Mouse (Mus musculus) midbrain, embryonic 14.5 days (tissue): Measurements from ENCODE around the gene Mtcl1. TPM values are rescaled to one million over a fixed set of nuclear protein-coding genes. Genes with fewer than 3 reads are reported as not detected.
A peak's percentile ranks its signal among the peaks of the same experiment; 100 is the strongest.

ENCODE experiments used
- ATAC-seq: fragments of 200-750 bp; cut with Nextera tagmentation; 2 replicates; pipeline ENCODE4 v1.8.0; 2017; ENCODE audit warnings: moderate number of reproducible peaks, moderate library complexity; ENCODE audit not compliant: low FRiP score, low TSS enrichment
- DNase-seq: peaks from one replicate; pipeline ENCODE4 v3.0.0-alpha.2; 2015
- H3K27ac ChIP-seq: fragments of 300-500 bp; sonication (generic); replicated peaks from 2 replicates; pipeline ENCODE4 v1.5.1; 2014; ENCODE audit warnings: mild to moderate bottlenecking, low read depth, low read length, moderate library complexity
- H3K27me3 ChIP-seq: fragments of 300-500 bp; sonication (generic); 2 replicates; pipeline ENCODE4 v1.6.1; 2014; ENCODE audit warnings: low read length, control low read depth, mixed read lengths; ENCODE audit not compliant: control insufficient read depth, insufficient read depth
- H3K36me3 ChIP-seq: fragments of 300-500 bp; sonication (generic); 2 replicates; pipeline ENCODE4 v1.6.1; 2014; ENCODE audit warnings: low read length, control low read depth; ENCODE audit not compliant: control insufficient read depth, insufficient read depth
- H3K4me1 ChIP-seq: fragments of 300-500 bp; sonication (generic); 2 replicates; pipeline ENCODE4 v1.6.1; 2014; ENCODE audit warnings: mild to moderate bottlenecking, antibody characterized with exemption, low read length, control low read depth; ENCODE audit not compliant: control insufficient read depth, insufficient read depth
- H3K4me2 ChIP-seq: fragments of 300-500 bp; sonication (generic); 2 replicates; pipeline ENCODE4 v1.6.1; 2014; ENCODE audit warnings: mild to moderate bottlenecking, low read length, moderate library complexity
- H3K4me3 ChIP-seq: fragments of 300-500 bp; sonication (generic); replicated peaks from 2 replicates; pipeline ENCODE4 v1.5.1; 2014; ENCODE audit warnings: low read depth, low read length
- H3K9ac ChIP-seq: fragments of 300-500 bp; sonication (generic); replicated peaks from 2 replicates; pipeline ENCODE4 v1.6.1; 2014; ENCODE audit warnings: mild to moderate bottlenecking, low read length, moderate library complexity
- H3K9me3 ChIP-seq: fragments of 300-500 bp; sonication (generic); 2 replicates; pipeline ENCODE4 v1.6.1; 2016; ENCODE audit warnings: low read length, control low read depth, mixed read lengths; ENCODE audit not compliant: control insufficient read depth
- whole genome bisulfite sequencing: fragments of 180-500 bp; shearing (Covaris S2); extraction: QIAGEN DNeasy Blood & Tissue Kit; methylation state at CpG from one replicate; pipeline ENCODE4 v1.1.7; 2014; 5-methylcytosine and 5-hydroxymethylcytosine counted together
- polyA plus RNA-seq: library from polyadenylated mRNA; unstranded; fragments of >200 nt; fragmentation: Nextera tagmentation; extraction: Ambion mirVana; gene quantifications from 2 replicates; pipeline ENCODE4 v1.2.1, GENCODE M21; 2014

Mtcl1 gene
- polyA plus RNA-seq, 1 experiment from 2014 or later, result 36.0 TPM

DNA sequence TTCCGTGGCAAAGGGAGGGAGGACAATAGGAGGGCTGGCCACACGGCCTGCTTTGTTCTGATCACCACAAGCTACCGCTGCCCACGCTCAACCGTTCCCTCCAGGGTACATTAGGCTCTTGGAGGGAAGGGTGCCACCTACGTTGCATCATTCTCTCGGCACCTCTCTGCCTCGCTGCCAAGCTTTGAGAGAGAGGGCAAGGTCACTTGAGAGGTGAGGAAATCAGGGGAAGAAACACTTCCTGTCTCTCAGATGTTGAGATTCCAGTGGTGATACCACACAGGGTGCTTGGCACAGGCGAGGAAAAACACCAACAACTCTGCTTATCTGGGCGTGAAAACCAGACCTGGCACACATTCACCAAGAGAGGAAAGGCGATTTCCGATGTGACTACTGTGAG lies 108.8 kb downstream of the Mtcl1 start:
- 83% methylated on average over 12 of the region's 12 CpGs for WGBS
- ATAC-seq (no peak), DNase-seq (no peak)
- Histone ChIP-seq H3K4me2 (no peak overlapping the region), H3K27me3 (no peaks in the 10 kb centered on the region), H3K4me3 (no peak overlapping the region), H3K27ac (no peak overlapping the region), H3K36me3 (peaks cover 64% of the 10 kb centered on the region), H3K9me3 (no peaks in the 10 kb centered on the region), H3K9ac (no peak overlapping the region), H3K4me1 (no peaks in the 10 kb centered on the region)

GRCm38 (mm10) chr17:66337929-66338328 lies 111.6 kb downstream of the Mtcl1 start:
- Histone ChIP-seq H3K27ac (no peak overlapping the region), H3K4me3 (no peak overlapping the region), H3K27me3 (no peaks in the 10 kb centered on the region), H3K9ac (no peak overlapping the region), H3K9me3 (no peaks in the 10 kb centered on the region), H3K36me3 (peaks cover 36% of the 10 kb centered on the region), H3K4me2 (no peak overlapping the region), H3K4me1 (no peaks in the 10 kb centered on the region)
- DNase-seq (no peak), ATAC-seq (no peak)
- 94% methylated on average over 13 of the region's 13 CpGs for WGBS

DNA sequence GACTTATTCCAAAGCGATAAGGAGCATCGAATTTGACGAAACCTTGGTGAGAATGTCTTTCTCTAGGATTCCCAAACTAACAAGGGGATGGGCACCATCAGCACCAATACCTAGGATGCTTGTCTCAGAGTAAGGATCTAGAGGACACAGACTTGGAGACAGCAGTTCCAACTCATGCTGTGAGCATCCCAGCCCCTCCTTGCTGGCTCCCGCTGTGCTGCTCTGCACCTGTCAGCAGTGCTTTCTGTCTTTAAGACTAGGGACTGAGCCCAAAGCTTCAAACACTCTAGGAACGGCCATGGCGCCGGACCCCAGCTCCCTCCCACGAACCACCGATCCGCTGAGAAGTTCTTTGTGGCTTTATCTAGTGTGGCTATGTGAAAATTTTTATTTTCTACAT lies 114.0 kb downstream of the Mtcl1 start:
- DNase-seq, result no peak
- no peak for ATAC-seq
- no peaks in the 10 kb centered on the region for H3K9me3 ChIP-seq
- H3K27ac ChIP-seq, result no peak overlapping the region
- H3K27me3 ChIP-seq, result no peaks in the 10 kb centered on the region
- H3K36me3 ChIP-seq, result peaks cover 23% of the 10 kb centered on the region
- H3K4me2 ChIP-seq, result no peak overlapping the region
- H3K9ac ChIP-seq, result no peak overlapping the region
- no peaks in the 10 kb centered on the region for H3K4me1 ChIP-seq
- WGBS, result 91% methylated on average over 10 of the region's 10 CpGs
- no peak overlapping the region for H3K4me3 ChIP-seq

DNA sequence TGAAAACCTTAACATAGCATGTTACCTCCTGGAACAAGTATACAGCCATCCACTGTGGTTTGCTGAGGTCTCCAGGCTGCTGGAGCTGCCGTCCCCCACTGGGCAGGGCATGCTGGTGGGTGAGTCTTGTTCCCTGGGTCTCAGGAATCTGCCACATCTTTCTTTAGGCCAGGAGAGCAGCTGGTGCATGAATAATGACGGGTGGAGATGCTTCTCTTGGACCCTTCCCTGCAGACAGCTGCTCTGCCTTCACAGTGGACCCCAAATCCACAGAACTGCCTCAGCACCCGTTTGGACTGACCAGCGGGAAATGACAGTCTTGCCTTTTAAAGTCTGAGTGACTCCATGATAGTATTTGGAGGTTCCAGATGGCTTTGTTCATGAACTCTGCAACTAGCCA lies 114.7 kb downstream of the Mtcl1 start:
- no peak overlapping the region for H3K9ac ChIP-seq
- ATAC-seq (no peak), DNase-seq (no peak)
- no peaks in the 10 kb centered on the region for H3K27me3 ChIP-seq
- H3K4me3 ChIP-seq, result no peak overlapping the region
- H3K4me2 ChIP-seq, result no peak overlapping the region
- no peaks in the 10 kb centered on the region for H3K4me1 ChIP-seq
- 52% methylated on average over 4 of the region's 4 CpGs for WGBS
- no peaks in the 10 kb centered on the region for H3K9me3 ChIP-seq
- peaks cover 17% of the 10 kb centered on the region for H3K36me3 ChIP-seq
- H3K27ac ChIP-seq, result no peak overlapping the region

- Histone ChIP-seq H3K36me3 (no peaks in the 10 kb centered on the region), H3K9ac (no peak overlapping the region), H3K4me3 (no peak overlapping the region), H3K4me2 (no peak overlapping the region), H3K27me3 (no peaks in the 10 kb centered on the region), H3K4me1 (0 out of 2 replicates have a peak, but pooled peaks cover 5% of the 10 kb centered on the region), H3K27ac (no peak overlapping the region), H3K9me3 (no peaks in the 10 kb centered on the region)
- DNase-seq, result no peak
- 81% methylated on average over 6 of the region's 6 CpGs for WGBS
- ATAC-seq, result no peak
Measured at GRCm38 (mm10) chr17:66331207-66331606, 118.3 kb downstream of the Mtcl1 start.

DNA sequence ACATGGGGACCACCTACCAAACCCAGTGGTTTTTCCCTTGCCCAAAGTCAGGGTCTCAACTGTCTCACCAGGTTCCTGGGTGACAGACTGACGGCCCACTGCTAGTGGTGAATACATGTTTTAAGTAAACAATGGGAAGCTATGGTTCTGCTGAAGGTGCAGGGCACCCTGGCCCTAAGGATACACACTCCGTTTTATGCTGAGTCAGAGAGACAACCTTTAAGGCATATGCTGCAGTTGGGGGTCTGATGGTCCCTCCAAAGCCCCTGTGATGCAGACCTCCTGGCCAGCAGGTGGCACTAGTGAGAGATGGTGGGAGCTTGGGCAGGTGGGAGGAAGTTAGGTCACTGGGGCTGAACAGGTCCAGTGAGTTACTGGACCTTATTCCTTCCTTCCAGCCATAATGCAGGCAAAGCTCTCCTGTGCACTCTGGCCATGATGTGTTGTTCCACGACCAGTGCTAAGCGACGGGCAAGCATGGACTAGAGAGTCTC lies 123.0 kb downstream of the Mtcl1 start:
- Histone ChIP-seq H3K9me3 (no peaks in the 10 kb centered on the region), H3K4me2 (no peak overlapping the region), H3K4me1 (peaks cover 16% of the 10 kb centered on the region), H3K36me3 (no peaks in the 10 kb centered on the region), H3K27me3 (no peaks in the 10 kb centered on the region), H3K4me3 (no peak overlapping the region), H3K27ac (no peak overlapping the region; the same call in 1 of the 2 replicates), H3K9ac (no peak overlapping the region)
- ATAC-seq (no peak), DNase-seq (no peak)
- 84% methylated on average over 5 of the region's 5 CpGs for WGBS

DNA sequence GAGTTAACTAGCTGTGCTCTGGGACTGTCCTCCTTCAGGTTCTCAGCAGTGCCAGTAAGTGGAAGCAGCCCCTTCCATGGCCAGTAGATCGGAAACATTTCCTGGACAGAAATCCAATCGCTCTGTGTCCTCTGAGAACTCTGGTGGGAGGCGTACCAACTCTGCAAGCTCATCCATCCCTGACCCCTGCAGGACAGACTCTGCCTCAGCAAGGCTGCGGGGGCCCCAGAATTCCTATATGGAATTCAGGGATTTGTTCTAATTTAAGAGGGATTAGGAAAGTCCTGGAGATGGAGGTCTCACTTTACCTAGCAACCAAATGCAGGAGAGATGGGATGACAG lies 123.4 kb downstream of the Mtcl1 start:
- H3K27me3 ChIP-seq, result no peaks in the 10 kb centered on the region
- no peaks in the 10 kb centered on the region for H3K9me3 ChIP-seq
- H3K4me1 ChIP-seq, result peaks cover 16% of the 10 kb centered on the region
- H3K4me2 ChIP-seq, result no peak overlapping the region; the same call in 1 of the 2 replicates
- H3K9ac ChIP-seq, result no peak overlapping the region
- peak overlapping the region; percentile 60 for H3K27ac ChIP-seq
- ATAC-seq, result no peak
- no peak for DNase-seq
- H3K36me3 ChIP-seq, result no peaks in the 10 kb centered on the region
- 58% methylated on average over 4 of the region's 4 CpGs for WGBS
- H3K4me3 ChIP-seq, result no peak overlapping the region

GRCm38 (mm10) chr17:66325440-66326203 lies 123.9 kb downstream of the Mtcl1 start:
- Histone ChIP-seq H3K4me1 (peaks cover 16% of the 10 kb centered on the region), H3K27ac (peak overlapping the region; percentile 68), H3K4me2 (peak overlapping the region; percentile 40), H3K9me3 (no peaks in the 10 kb centered on the region), H3K36me3 (no peaks in the 10 kb centered on the region), H3K4me3 (0 out of 2 replicates have a peak overlapping the region, but pooled peaks have one; percentile 0), H3K27me3 (no peaks in the 10 kb centered on the region), H3K9ac (0 out of 2 replicates have a peak overlapping the region, but pooled peaks have one; percentile 10)
- ATAC-seq (peak; percentile 88), DNase-seq (peak; percentile 85)
- 20% methylated on average over 14 of the region's 14 CpGs for WGBS

- DNase-seq (no peak), ATAC-seq (no peak)
- Histone ChIP-seq H3K36me3 (no peaks in the 10 kb centered on the region), H3K9ac (no peak overlapping the region), H3K4me2 (no peak overlapping the region; the same call in 1 of the 2 replicates), H3K27ac (peak overlapping the region; percentile 68), H3K4me1 (peaks cover 16% of the 10 kb centered on the region), H3K27me3 (no peaks in the 10 kb centered on the region), H3K4me3 (no peak overlapping the region), H3K9me3 (no peaks in the 10 kb centered on the region)
- WGBS, result 84% methylated on average over 3 of the region's 3 CpGs
Measured at GRCm38 (mm10) chr17:66324836-66325235, 124.7 kb downstream of the Mtcl1 start.
